Mouse (Mus musculus) thymus, postnatal 10 days (tissue): ENCODE measurements around the gene Gm13102.
"Not testable (repeated sequence)": the region's sequence is repeated elsewhere in the genome, so short reads cannot be mapped to it uniquely, and the experiment has no call there.

ENCODE experiments used
- DNase-seq, 2 experiments: peaks; one replicate each; pipeline ENCODE4 v3.0.0; 2021; ENCODE audit warnings: low spot score in 2 of 2

Gm13102 gene

DNA sequence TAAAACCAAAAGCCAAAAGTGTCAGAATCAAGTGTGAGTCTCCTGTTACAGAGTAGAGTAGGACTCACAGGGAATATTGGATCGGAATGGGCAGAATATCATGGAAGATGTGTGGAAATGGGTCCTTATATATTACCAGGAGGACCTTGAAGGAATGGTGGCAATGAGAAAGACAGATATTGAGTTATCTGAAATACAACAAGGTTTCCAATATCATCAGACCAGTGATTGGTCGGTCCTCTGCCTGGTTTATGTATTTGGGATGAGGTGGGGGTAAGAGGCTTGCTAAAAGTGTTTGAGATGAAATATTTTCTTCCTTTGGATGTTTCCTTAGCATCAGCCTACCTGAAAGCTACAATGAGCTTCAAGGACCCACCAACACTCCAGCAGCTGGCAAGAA is at the start of gene Gm13102:
Gene Gm13102 (plus strand): TSS at position 301 of the 400 bp plus-strand sequence.
- DNase-seq: not testable (repeated sequence)

GRCm38 (mm10) chr4:144058826-144059225 is 47.4 kb upstream of the Gm13102 start, which contains the start of gene Pramel4:
TSS of gene Pramel4 (plus strand) at chr4:144059126.
- DNase-seq: not testable (repeated sequence)
